Mouse (Mus musculus) ovary, postnatal 14 days (tissue): ENCODE measurements at regions not wholly inside any gene's neighbourhood (a gene's known extent, or its start where the extent isn't known, plus 50 kb on each side); places are given as distances from the start of the nearest gene placed in this dataset.
"Not testable (repeated sequence)": the region's sequence is repeated elsewhere in the genome, so short reads cannot be mapped to it uniquely, and the experiment has no call there.

Source experiments
- DNase-seq: peaks from one replicate; pipeline ENCODE4 v3.0.0; 2022; ENCODE audit warnings: low spot score

GRCm38 (mm10) chr3:9065892-9066291 lies 544.0 kb downstream of the Zfp704 start:
- no peak for DNase-seq

GRCm38 (mm10) chr3:9064266-9065031 lies 545.4 kb downstream of the Zfp704 start:
- DNase-seq, result peak; percentile 29

GRCm38 (mm10) chr3:9063662-9064061 lies 546.2 kb downstream of the Zfp704 start:
- no peak for DNase-seq

- no peak for DNase-seq
Observed at GRCm38 (mm10) chr3:9061396-9061795, 548.5 kb downstream of the Zfp704 start.

GRCm38 (mm10) chr3:9057703-9058102 lies 552.2 kb downstream of the Zfp704 start:
- not testable (repeated sequence) for DNase-seq

GRCm38 (mm10) chr3:9056846-9057245 lies 553.0 kb downstream of the Zfp704 start:
- DNase-seq, result no peak

GRCm38 (mm10) chr3:9055780-9056179 lies 554.1 kb downstream of the Zfp704 start:
- no peak for DNase-seq
